Mouse (Mus musculus) neural tube, embryonic 15.5 days (tissue): ENCODE data around the gene Fbxw17. TPM values are rescaled to one million over a fixed set of nuclear protein-coding genes. Genes with fewer than 3 reads are reported as not detected.
"Not testable (repeated sequence)": the region's sequence is repeated elsewhere in the genome, so short reads cannot be mapped to it uniquely, and the experiment has no call there.

Source experiments
- ATAC-seq: fragments of 200-750 bp; cut with Nextera tagmentation; 2 replicates; pipeline ENCODE4 v1.8.0; 2017; ENCODE audit warnings: mild to moderate bottlenecking, moderate TSS enrichment, moderate library complexity; ENCODE audit not compliant: low FRiP score
- H3K27ac ChIP-seq: fragments of 300-500 bp; sonication (generic); replicated peaks from 2 replicates; pipeline ENCODE4 v1.5.1; 2015; ENCODE audit warnings: mild to moderate bottlenecking, inconsistent platforms
- H3K27me3 ChIP-seq: fragments of 300-500 bp; sonication (generic); replicated peaks from 2 replicates; pipeline ENCODE4 v1.6.1; 2015; ENCODE audit warnings: inconsistent platforms
- H3K36me3 ChIP-seq: fragments of 300-500 bp; sonication (generic); 2 replicates; pipeline ENCODE4 v1.6.1; 2015; ENCODE audit warnings: inconsistent platforms
- H3K4me1 ChIP-seq: fragments of 300-500 bp; sonication (generic); 2 replicates; pipeline ENCODE4 v1.6.1; 2015; ENCODE audit warnings: inconsistent platforms
- H3K4me2 ChIP-seq: fragments of 300-500 bp; sonication (generic); 2 replicates; pipeline ENCODE4 v1.6.1; 2015; ENCODE audit warnings: inconsistent platforms, mild to moderate bottlenecking, moderate library complexity
- H3K4me3 ChIP-seq: fragments of 300-500 bp; sonication (generic); replicated peaks from 2 replicates; pipeline ENCODE4 v1.5.1; 2015; ENCODE audit warnings: mild to moderate bottlenecking, inconsistent platforms
- H3K9ac ChIP-seq: fragments of 300-500 bp; sonication (generic); replicated peaks from 2 replicates; pipeline ENCODE4 v1.6.1; 2015; ENCODE audit warnings: mild to moderate bottlenecking, inconsistent platforms
- H3K9me3 ChIP-seq: fragments of 300-500 bp; sonication (generic); replicated peaks from 2 replicates; pipeline ENCODE4 v1.6.1; 2016; ENCODE audit warnings: inconsistent platforms
- WGBS: fragments of 180-500 bp; shearing (Covaris S2); methylation state at CpG from one replicate; pipeline ENCODE4 v1.1.7; 2015; ENCODE audit warnings: mixed read lengths; 5-methylcytosine and 5-hydroxymethylcytosine counted together
- polyA plus RNA-seq: library from polyadenylated mRNA; unstranded; fragments of >200 nt; fragmentation: Nextera tagmentation; extraction: Ambion mirVana; gene quantifications from 2 replicates; pipeline ENCODE4 v1.2.1, GENCODE M21; 2015

Fbxw17 gene
- 30.8 and 36.5 TPM in 2 replicates for polyA plus RNA-seq

- 11% methylated on average over 35 of the region's 35 CpGs for WGBS
- H3K27ac ChIP-seq = peak within 1 kb of the TSS; percentile 81
- H3K9me3 ChIP-seq = no peaks in the 10 kb centered on the region
- ATAC-seq = peak; percentile 99
- peak within 1 kb of the TSS; percentile 73 for H3K9ac ChIP-seq
- H3K4me3 ChIP-seq = peak within 1 kb of the TSS; percentile 71
- peaks cover 17% of the 10 kb centered on the region for H3K36me3 ChIP-seq
- H3K4me1 ChIP-seq = peaks cover 14% of the 10 kb centered on the region
- H3K4me2 ChIP-seq = peak within 1 kb of the TSS; percentile 61
- no peaks in the 10 kb centered on the region for H3K27me3 ChIP-seq
Observed at GRCm38 (mm10) chr13:50417389-50418183, at the start of gene Fbxw17. Gene Fbxw17 (plus strand): TSS chr13:50417864.

DNA sequence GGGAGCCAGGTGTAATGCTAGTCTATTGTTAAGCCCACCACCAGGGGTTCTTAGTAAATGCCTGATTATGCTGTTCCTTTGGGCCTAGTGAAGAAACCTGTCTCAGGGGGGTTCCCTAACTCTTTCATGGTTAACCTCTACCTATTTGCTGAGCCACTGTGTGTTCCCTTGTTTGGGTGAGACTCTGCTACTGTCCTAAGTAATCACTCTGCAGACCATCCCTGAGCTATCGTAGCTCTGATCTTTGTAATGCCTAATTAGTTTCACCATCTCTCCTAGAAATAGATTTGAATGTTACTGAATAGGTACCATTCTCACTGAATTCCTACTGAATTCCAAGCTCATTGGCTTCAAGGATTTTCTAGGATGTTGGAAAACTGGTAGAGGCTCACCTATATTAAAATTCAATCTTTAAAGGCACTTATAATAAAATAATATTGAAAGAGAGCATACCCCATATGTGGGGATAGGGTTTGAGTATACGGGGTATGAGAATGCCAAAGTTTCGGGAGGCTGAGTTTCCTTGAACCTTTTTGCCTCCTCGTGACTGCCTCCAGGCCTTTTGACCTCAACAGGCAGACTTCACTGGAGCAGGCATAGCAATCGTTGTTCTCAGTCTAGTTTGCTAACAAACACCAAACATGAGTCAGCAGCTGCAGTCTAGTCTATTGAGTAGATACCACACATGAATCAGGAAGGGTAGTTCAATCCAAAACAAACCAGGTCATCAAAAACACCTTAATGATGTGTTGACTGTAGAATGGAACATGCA, 44.5 kb upstream of the Fbxw17 start:
- 87% methylated on average over 5 of the region's 5 CpGs for WGBS
- not testable (repeated sequence) for H3K4me3 ChIP-seq, ATAC-seq, H3K27ac ChIP-seq, H3K4me1 ChIP-seq, H3K4me2 ChIP-seq, H3K9ac ChIP-seq, H3K9me3 ChIP-seq, H3K27me3 ChIP-seq, H3K36me3 ChIP-seq

DNA sequence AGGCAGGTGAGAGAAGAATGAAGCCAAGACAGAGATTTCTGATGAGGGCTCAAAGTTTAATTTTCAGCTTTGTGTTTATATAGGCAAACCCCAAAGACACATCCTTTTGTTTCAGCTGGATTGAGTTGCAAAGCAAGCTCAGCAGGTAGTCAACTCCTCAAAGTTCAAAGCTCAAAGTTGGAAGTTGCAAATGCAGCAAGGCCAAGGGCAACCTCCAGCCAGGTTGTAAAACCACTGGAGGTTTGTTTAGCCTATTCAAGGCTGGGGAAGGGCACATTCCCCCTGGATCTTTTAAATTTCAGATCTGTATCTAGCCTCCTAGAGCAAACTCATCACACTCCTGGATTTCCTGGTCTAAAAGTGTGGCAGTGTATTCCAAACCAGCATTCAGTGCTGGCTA, 28.5 kb upstream of the Fbxw17 start:
- H3K4me1 ChIP-seq, H3K36me3 ChIP-seq, H3K27me3 ChIP-seq, H3K4me2 ChIP-seq, ATAC-seq, H3K4me3 ChIP-seq, H3K9ac ChIP-seq, H3K9me3 ChIP-seq, H3K27ac ChIP-seq: not testable (repeated sequence)

DNA sequence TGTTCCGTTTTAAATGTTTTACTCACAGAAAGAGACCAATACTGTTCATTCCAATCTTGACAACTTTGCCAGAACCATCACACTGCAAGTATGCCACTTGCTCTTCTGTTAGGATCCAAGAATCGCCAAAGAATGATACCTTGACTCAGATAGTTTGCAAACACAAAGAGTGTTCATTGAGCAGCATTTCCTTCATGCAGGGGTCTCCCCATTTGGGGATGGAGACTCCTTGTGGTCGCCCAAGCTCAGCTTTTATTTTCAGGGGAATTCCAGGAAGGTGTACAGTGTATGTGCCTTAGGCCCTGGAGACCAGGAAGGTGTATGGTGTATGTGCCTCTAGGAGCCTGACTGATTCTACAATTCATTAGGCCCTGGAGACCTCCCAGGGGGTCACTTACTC, 757 bp downstream of the Fbxw17 start:
- Histone ChIP-seq H3K36me3 (peaks cover 25% of the 10 kb centered on the region), H3K27ac (no peak overlapping the region)
- ATAC-seq = peak; percentile 26; the same call in 1 of the 2 replicates

DNA sequence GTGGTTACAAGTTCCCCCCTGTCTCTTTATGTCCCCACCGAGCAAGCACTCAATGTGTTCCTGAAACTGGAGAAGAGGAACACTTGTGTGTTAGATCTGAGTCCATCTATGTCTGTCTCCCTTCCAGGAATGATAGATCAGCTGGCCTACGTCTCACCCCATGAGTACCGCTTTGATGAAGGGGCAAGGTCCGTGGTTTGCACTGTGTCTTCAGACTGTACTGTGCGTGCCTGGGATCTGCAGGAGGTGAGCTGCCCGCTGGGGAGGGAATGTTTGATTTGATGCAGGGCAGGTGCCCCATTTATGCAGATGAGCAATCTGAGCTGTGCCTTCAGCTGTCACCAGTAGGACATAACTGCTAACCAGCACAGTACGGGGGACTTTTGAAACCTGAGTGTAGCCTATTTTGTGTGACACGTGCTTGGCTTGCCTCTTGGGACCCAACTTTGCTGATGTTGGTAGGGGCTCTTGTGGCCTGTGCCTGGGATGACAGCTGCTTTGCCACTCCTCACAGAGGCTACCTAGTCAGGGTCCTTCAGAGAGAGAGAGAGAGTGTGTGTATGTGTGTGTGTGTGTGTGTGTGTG, 6.1 kb downstream of the Fbxw17 start:
- Histone ChIP-seq H3K36me3 (peaks cover 76% of the 10 kb centered on the region), H3K9ac (no peak overlapping the region), H3K4me2 (no peak overlapping the region), H3K9me3 (no peaks in the 10 kb centered on the region), H3K27me3 (no peaks in the 10 kb centered on the region), H3K27ac (no peak overlapping the region), H3K4me1 (peaks cover 4% of the 10 kb centered on the region), H3K4me3 (no peak overlapping the region)
- no peak for ATAC-seq
- WGBS = 89% methylated on average over 8 of the region's 8 CpGs

More for the DNA sequence above, 757 bp downstream of the Fbxw17 start:
- Histone ChIP-seq H3K4me1 (peaks cover 14% of the 10 kb centered on the region), H3K9me3 (no peaks in the 10 kb centered on the region), H3K4me3 (peak overlapping the region; percentile 71), H3K27me3 (no peaks in the 10 kb centered on the region), H3K9ac (peak overlapping the region; percentile 73), H3K4me2 (peak overlapping the region; percentile 61)
- 45% methylated on average over 3 of the region's 3 CpGs for WGBS

GRCm38 (mm10) chr13:50424517-50424916, 6.9 kb downstream of the Fbxw17 start:
- H3K27me3 ChIP-seq = no peaks in the 10 kb centered on the region
- H3K9me3 ChIP-seq = no peaks in the 10 kb centered on the region
- H3K4me2 ChIP-seq = no peak overlapping the region
- no peak overlapping the region for H3K9ac ChIP-seq
- H3K27ac ChIP-seq = no peak overlapping the region
- WGBS = 98% methylated on average over 2 of the region's 2 CpGs
- no peak for ATAC-seq
- H3K4me1 ChIP-seq = no peaks in the 10 kb centered on the region
- H3K36me3 ChIP-seq = peaks cover 84% of the 10 kb centered on the region
- H3K4me3 ChIP-seq = no peak overlapping the region

DNA sequence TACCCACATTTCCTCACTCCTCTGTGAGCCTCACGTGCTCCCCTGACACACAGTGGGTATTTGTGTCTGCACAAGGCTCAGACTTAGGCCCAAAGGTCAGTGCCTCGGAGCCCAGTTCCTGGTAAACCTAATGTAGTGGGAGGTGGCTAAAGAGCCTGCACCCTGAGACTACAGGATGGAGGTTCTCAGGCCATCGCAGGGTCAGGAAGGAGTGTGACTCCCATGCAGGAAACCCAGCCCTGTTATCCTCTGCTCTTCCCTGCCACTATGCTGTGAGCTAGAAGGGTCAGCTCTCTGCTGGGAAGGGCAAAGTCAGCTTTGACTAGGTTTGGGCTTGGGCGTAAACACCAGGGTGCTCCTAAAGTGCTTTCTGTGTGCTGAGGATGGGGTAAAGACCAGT, 9.0 kb downstream of the Fbxw17 start:
- no peak for ATAC-seq
- WGBS = 87% methylated on average over 4 of the region's 4 CpGs
- Histone ChIP-seq H3K27me3 (no peaks in the 10 kb centered on the region), H3K27ac (no peak overlapping the region), H3K4me2 (no peak overlapping the region), H3K36me3 (peaks cover 88% of the 10 kb centered on the region), H3K9ac (no peak overlapping the region), H3K9me3 (no peaks in the 10 kb centered on the region), H3K4me3 (no peak overlapping the region), H3K4me1 (no peaks in the 10 kb centered on the region)

DNA sequence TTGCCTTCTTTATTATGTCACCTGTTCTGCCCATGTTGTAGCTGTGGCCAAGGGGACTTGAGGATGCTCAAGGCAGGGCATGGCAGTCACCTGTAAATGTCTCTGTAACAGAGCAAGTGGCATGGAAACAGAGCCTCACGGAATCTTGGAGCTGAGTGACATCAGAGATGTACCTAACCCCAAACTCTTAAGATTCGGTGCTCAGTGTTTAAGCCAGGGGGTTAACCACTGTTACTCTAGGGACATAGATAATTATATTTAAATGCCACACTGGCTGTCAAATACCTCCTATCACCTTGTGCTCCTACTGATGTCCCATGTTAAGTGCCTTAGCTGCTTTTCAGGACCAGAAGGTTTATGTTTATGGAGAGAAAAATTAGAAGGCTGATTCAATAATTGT, 26.1 kb downstream of the Fbxw17 start, which contains the start of gene Gm47429:
TSS of gene Gm47429 (minus strand) at position 101 of the 400 bp plus-strand sequence.
- ATAC-seq = no peak
- Histone ChIP-seq H3K4me2 (no peak within 1 kb of the TSS), H3K27ac (no peak within 1 kb of the TSS), H3K4me1 (no peaks in the 10 kb centered on the region), H3K27me3 (no peaks in the 10 kb centered on the region), H3K36me3 (no peaks in the 10 kb centered on the region), H3K4me3 (no peak within 1 kb of the TSS), H3K9me3 (no peaks in the 10 kb centered on the region), H3K9ac (no peak within 1 kb of the TSS)
- WGBS = 90% methylated on average over 2 of the region's 2 CpGs

GRCm38 (mm10) chr13:50445261-50445660, 27.6 kb downstream of the Fbxw17 start:
- ATAC-seq = no peak
- no peaks in the 10 kb centered on the region for H3K4me1 ChIP-seq
- no peak overlapping the region for H3K4me3 ChIP-seq
- H3K9me3 ChIP-seq = no peaks in the 10 kb centered on the region
- H3K27ac ChIP-seq = no peak overlapping the region
- H3K4me2 ChIP-seq = no peak overlapping the region
- no peak overlapping the region for H3K9ac ChIP-seq
- 72% methylated on average over 4 of the region's 4 CpGs for WGBS
- H3K36me3 ChIP-seq = no peaks in the 10 kb centered on the region
- H3K27me3 ChIP-seq = no peaks in the 10 kb centered on the region

DNA sequence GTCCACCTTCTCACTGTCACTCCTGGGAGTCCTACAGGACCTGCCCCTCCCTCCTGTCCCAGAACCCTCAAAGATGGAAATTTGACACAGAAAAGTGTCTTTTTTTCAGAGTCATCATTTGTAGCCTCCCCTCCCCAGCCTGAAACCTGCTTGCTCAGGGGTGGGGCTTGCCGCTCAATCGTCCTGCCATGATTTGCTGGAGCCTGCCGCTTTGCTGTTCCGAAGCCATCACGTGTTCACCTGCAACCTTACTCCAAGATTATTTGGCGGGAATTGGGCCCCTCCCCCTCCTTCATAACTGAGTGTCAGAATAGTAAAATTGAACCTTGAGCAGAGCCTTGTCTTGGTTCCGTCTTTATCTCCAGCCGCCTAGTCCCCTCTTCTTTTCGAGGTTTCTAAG, 34.6 kb downstream of the Fbxw17 start:
- 81% methylated on average over 9 of the region's 9 CpGs for WGBS
- H3K27ac ChIP-seq, H3K4me3 ChIP-seq, H3K4me2 ChIP-seq, H3K27me3 ChIP-seq, ATAC-seq, H3K9me3 ChIP-seq, H3K36me3 ChIP-seq, H3K9ac ChIP-seq, H3K4me1 ChIP-seq: not testable (repeated sequence)

- Histone ChIP-seq H3K4me3 (no peak overlapping the region), H3K9me3 (no peaks in the 10 kb centered on the region), H3K4me2 (no peak overlapping the region), H3K36me3 (no peaks in the 10 kb centered on the region), H3K9ac (no peak overlapping the region), H3K27ac (no peak overlapping the region), H3K27me3 (no peaks in the 10 kb centered on the region), H3K4me1 (no peaks in the 10 kb centered on the region)
- ATAC-seq = no peak
- 50% methylated on average over 4 of the region's 4 CpGs for WGBS
Observed at GRCm38 (mm10) chr13:50453426-50453825, 35.8 kb downstream of the Fbxw17 start.

GRCm38 (mm10) chr13:50460433-50460832, 42.8 kb downstream of the Fbxw17 start:
- not testable (repeated sequence) for H3K4me2 ChIP-seq, H3K4me1 ChIP-seq, H3K36me3 ChIP-seq, H3K27me3 ChIP-seq, H3K27ac ChIP-seq, H3K9ac ChIP-seq, H3K4me3 ChIP-seq, H3K9me3 ChIP-seq, ATAC-seq
- WGBS = 75% methylated on average over 2 of the region's 2 CpGs
